Mouse (Mus musculus): ENCODE measurements around the gene Slc38a9.

The Slc38a9 gene

GRCm38 (mm10) chr13:112660574-112661381 is at the start of gene Slc38a9:
Gene Slc38a9 (plus strand): TSS chr13:112660751.
- peak; percentile 90 for DNase-seq (ENCODE audit: low read depth)

- DNase-seq (ENCODE audit: low read depth) = peak; percentile 15
These were observed 39.0 kb upstream of the Slc38a9 start for GRCm38 (mm10) chr13:112621592-112621991.

GRCm38 (mm10) chr13:112623656-112624055 is 36.9 kb upstream of the Slc38a9 start:
- no peak for DNase-seq (ENCODE audit: low read depth)

- DNase-seq (ENCODE audit: low read depth) = no peak
These were observed 35.9 kb upstream of the Slc38a9 start for GRCm38 (mm10) chr13:112624622-112625021.

GRCm38 (mm10) chr13:112625566-112625965 is 35.0 kb upstream of the Slc38a9 start:
- no peak for DNase-seq (ENCODE audit: low read depth)

- no peak for DNase-seq (ENCODE audit: low read depth)
These were observed 25.2 kb upstream of the Slc38a9 start for GRCm38 (mm10) chr13:112635174-112635837.

- no peak for DNase-seq (ENCODE audit: low read depth)
These were observed 24.1 kb upstream of the Slc38a9 start for GRCm38 (mm10) chr13:112636498-112636897.

- DNase-seq (ENCODE audit: low read depth) = no peak
These were observed 21.4 kb upstream of the Slc38a9 start for GRCm38 (mm10) chr13:112639111-112639510.

GRCm38 (mm10) chr13:112642897-112643296 is 17.7 kb upstream of the Slc38a9 start:
- DNase-seq (ENCODE audit: low read depth) = no peak

- no peak for DNase-seq (ENCODE audit: low read depth)
These were observed 15.6 kb upstream of the Slc38a9 start for GRCm38 (mm10) chr13:112644996-112645395.

GRCm38 (mm10) chr13:112645529-112646186 is 14.9 kb upstream of the Slc38a9 start:
- no peak for DNase-seq (ENCODE audit: low read depth)

GRCm38 (mm10) chr13:112651183-112651582 is 9.4 kb upstream of the Slc38a9 start:
- no peak for DNase-seq (ENCODE audit: low read depth)

GRCm38 (mm10) chr13:112652205-112652604 is 8.3 kb upstream of the Slc38a9 start, which contains the start of gene Ddx4:
Gene Ddx4 (minus strand): TSS chr13:112652475.
- no peak for DNase-seq (ENCODE audit: low read depth)

GRCm38 (mm10) chr13:112659986-112660573 is 471 bp upstream of the Slc38a9 start:
- no peak for DNase-seq (ENCODE audit: low read depth)

GRCm38 (mm10) chr13:112661687-112662086 is 1.1 kb downstream of the Slc38a9 start:
- no peak for DNase-seq (ENCODE audit: low read depth)

- no peak for DNase-seq (ENCODE audit: low read depth)
These were observed 6.0 kb downstream of the Slc38a9 start for GRCm38 (mm10) chr13:112666433-112667024.

GRCm38 (mm10) chr13:112667215-112667614 is 6.7 kb downstream of the Slc38a9 start:
- no peak for DNase-seq (ENCODE audit: low read depth)

- no peak for DNase-seq (ENCODE audit: low read depth)
These were observed 11.2 kb downstream of the Slc38a9 start for GRCm38 (mm10) chr13:112671708-112672107.

GRCm38 (mm10) chr13:112672797-112673196 is 12.2 kb downstream of the Slc38a9 start:
- no peak for DNase-seq (ENCODE audit: low read depth)

GRCm38 (mm10) chr13:112673899-112674447 is 13.4 kb downstream of the Slc38a9 start:
- peak; percentile 89 for DNase-seq (ENCODE audit: low read depth)

GRCm38 (mm10) chr13:112678154-112678553 is 17.6 kb downstream of the Slc38a9 start:
- DNase-seq (ENCODE audit: low read depth) = peak; percentile 48

GRCm38 (mm10) chr13:112683312-112683711 is 22.8 kb downstream of the Slc38a9 start:
- DNase-seq (ENCODE audit: low read depth) = peak; percentile 73

Measured in NIH3T3 (cell line).